Mouse (Mus musculus) common myeloid progenitor, adult 5-6 weeks (primary cell): Measurements from ENCODE around the gene Gm49601. TPM values are rescaled to one million over a fixed set of nuclear protein-coding genes. Genes with fewer than 3 reads are reported as not detected.
A peak's percentile ranks its signal among the peaks of the same experiment; 100 is the strongest.

Source experiments
- ATAC-seq: replicated peaks from 2 replicates; pipeline ENCODE4 v1.8.0; 2016; ENCODE audit warnings: low read depth, mild to moderate bottlenecking, moderate TSS enrichment, inconsistent platforms; ENCODE audit not compliant: poor library complexity, severe bottlenecking
- total RNA-seq: library from RNA; stranded (forward); fragments of 200-1000, 187-1606 nt; gene quantifications from 2 replicates; pipeline ENCODE4 v1.2.3, GENCODE M21; 2017

Gm49601 gene
- total RNA-seq, 1 experiment from 2014 or later, result not detected

GRCm38 (mm10) chr16:18631141-18631540, 4.9 kb upstream of the Gm49601 start:
- ATAC-seq, result no peak

DNA sequence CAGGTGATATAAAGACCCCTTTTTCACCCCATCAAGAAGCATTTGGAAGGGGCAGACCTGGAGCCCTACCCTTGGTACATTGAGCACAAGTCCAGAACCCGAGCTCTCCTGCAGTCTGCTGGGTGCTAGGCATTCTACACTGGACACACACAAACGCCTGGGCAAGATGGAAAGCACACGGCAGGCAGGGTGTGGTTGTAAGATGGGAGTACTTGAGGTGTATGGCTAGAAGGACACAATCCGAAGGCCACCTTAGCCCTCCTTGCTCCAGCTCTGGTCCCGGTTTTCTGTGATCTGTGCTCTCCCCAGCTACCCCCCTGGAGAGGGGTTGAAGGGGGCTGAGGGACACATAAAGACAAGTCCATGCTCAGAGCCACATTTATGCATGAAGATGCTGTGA, 4.1 kb upstream of the Gm49601 start:
- no peak for ATAC-seq

DNA sequence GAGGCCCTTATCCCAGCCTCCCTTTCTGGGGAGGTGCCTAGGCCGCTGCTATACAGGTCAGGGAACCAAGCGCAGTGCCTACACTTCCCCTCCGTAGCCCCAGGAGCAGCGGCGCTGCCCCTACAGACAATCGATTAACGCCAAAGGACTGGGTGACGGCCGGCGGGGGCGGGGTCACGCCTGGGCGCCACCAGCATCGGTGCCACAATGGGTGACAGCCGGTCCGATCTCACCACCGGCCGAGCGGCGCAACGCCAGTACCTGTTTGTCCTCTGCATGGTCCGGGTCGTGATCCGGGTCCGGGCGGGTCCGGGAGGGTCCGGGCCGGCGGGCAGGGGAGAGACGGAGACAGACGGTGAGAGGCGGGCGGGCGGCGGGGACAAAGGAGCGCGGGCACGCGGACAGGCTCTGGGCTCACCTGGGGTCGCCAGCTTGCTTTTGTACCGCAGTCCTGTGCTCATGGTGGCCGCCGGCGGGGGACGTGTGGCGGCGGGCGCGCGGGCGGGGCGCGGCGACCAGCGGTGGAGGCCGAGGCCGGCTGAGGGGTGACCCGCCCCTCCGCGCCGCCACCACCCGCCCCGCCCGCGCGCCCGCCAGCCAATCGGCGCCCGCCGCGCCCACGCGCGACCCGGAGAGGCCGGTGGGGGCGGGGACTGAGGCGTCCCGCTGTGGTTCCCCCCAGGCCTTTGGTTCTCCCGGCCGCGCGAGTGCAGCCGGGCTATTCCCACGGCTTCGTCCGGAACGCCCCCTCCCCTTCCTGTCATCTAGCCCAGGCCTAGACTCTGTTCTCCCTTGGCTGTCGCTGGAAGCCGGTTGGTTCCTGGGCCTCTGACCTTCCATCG, 3.4 kb upstream of the Gm49601 start, which contains the start of gene Sept5:
Gene Sept5 (minus strand): TSS at position 565 of the 842 bp plus-strand sequence.
- ATAC-seq, result 0 out of 2 replicates have a peak, but pooled peaks have one; percentile 12

GRCm38 (mm10) chr16:18628948-18629340, 2.7 kb upstream of the Gm49601 start:
- ATAC-seq, result no peak

DNA sequence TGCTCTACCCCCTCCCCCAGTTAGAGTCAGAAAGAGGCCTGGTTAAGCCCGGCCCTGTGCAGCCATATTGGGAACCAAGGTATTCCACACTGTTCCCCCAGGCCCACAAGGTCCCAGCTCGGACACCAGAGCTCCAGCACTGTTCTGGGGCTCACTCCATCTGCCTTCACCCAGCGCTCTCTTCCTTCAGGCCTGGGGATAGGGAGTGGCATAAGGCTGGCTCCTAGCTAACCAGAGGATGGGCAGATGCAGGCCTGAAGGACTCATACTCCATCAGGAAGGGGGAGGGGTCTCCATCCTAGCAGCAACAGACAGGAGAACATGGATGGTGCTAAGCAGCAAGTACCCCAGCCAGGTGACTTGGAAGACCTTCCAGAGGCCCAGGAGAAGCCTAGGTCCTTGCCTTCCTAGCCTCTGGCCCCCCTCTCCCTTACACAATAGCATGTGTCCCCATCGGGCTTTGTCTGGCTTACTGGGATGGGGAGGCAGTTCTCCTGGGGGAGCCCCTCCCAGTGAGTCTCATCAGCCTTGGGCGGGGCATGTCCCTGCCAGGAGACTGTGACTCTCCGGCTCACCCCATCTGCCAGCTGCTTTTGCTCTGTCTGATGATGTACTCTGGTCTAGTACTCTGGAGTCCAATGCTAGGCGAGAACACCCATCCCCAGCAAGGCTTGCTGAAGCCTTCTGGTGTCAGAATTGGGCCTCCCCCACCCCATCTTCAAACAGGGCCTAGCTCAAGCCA, 2.1 kb upstream of the Gm49601 start:
- ATAC-seq, result no peak

- no peak for ATAC-seq
These were observed 936 bp upstream of the Gm49601 start for GRCm38 (mm10) chr16:18627163-18627562.

- ATAC-seq, result no peak
These were observed 376 bp downstream of the Gm49601 start for GRCm38 (mm10) chr16:18625791-18626311.

DNA sequence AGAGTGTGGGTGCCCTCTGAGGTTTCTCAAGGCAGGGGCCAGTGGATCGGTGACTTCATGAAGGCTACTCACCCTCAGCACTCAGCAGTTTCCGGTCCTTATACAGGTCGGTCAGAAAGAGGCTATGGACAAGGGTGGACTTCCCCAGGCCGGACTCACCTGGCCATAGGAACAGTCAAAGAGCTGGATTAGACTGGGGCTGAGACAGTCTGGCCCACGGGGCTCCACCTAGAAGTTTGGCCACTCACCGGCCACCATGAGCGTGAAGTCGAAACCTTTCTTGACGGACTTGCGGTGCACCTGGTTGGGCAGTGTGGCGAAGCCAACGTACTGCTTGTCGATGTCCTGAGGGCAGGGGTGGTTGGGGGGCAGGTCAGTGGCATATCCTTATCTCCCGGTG, 1.1 kb downstream of the Gm49601 start:
- no peak for ATAC-seq

DNA sequence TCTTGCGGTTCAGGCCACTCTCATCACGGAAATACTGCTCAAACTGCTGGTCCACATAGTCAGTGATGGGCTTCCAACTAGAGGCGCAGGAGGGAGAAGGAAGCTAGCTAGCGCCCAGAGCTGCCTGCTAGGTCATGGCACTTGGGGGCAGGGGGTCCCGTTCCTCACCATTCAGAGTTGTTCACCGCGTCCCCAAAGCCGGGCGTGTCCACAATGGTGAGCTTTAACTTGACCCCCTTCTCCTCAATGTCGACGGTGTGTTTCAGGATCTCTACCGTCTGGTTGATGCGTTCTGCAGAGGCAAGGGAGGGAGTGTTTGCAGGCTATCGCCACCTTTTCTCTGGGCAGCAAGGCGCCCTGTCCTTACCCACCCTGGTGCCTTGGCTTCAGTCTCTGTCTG, 1.6 kb downstream of the Gm49601 start:
- no peak for ATAC-seq

- ATAC-seq, result no peak
These were observed 2.3 kb downstream of the Gm49601 start for GRCm38 (mm10) chr16:18623751-18624540.

GRCm38 (mm10) chr16:18622916-18623750, 3.1 kb downstream of the Gm49601 start:
- ATAC-seq, result 0 out of 2 replicates have a peak, but pooled peaks have one; percentile 8

GRCm38 (mm10) chr16:18622019-18622418, 4.2 kb downstream of the Gm49601 start, which contains the start of gene Gp1bb:
Gene Gp1bb (minus strand): TSS chr16:18622403.
- ATAC-seq, result no peak

DNA sequence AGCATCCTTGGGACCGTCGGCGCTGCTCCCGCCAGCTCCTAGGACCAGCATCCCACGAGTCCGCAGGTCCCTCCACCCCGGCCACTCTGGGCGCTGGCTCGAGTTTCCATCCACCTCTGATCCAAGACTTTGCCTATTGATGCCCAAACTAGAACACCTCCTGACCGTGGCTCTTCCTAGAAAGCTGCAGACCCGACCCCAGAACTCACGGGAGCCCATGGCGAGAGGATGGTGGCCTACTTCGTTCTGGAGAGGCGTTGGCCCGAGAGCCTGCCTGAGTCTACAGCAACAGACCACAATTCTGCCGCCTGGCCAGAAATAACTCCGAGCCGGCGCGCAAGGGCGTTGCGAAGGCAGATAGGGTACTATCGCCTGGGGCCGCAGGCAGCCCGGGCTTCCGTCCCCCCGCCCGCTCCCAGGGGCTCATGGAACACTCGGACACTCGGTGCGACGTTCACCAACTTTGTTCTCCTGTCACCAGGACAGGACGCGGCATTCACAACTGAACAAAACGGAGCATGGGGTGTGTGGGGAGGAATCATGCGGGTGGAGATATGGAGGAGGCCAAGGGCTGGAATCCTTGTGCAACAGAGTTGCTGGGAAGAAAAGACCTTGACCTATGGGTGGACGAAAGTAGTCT, 4.7 kb downstream of the Gm49601 start:
- ATAC-seq, result peak; percentile 40

DNA sequence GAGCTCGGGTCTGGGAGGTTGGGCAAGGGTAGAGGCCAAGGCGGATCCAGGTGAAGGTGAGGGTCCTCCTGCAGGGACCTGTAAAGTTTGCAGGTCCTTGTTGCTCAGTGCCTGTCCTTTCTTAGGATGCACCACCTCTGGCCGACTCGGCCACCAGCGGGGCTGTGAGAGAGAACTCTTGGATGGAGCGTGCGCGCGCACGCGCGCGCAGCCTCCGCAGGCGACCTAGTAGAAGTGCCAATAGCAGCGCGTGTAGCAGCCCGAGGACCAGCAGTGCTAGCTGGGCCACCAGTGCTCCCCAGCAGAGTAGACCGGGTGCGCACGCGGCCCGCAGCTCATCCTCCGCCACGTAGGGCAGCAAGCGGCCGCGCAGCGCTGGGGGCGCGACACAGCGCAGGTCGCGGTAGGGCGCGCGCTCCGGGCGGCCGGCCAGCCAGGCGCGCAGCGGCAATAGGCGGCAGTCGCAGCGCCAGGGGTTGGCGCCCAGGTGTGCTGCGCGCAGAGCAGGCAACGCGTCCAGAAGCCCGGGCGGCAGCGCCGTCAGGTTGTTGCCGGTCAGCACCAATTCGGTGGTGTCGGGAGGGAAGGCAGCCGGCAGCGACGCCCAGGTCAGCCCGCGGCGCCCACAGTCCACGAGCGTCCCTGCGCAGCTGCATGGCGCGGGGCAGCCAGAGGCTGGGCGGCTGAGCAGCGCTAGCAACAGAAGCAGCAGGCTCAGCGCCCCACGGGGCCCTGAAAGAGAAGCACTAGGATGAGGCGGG, 5.4 kb downstream of the Gm49601 start:
- ATAC-seq, result no peak

DNA sequence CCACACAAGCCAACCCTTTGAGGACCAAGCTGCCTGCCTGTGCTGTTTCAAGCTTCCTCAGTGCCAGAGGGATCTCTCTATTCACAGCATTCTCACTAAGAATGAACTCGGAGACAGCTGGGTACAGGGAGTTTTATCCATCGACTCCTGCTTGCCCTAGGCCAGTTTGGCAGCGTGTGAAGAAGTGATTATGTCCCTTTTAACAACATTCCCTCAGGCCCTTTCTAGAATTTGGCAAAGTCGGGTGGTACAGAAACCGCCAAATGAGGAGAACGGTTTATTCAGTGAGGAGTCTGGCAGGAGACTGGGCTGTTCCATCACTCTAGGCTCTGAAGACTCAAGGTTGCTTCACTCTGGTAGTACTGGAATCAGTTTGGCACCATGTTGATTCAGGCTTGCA, 6.0 kb downstream of the Gm49601 start:
- no peak for ATAC-seq

- ATAC-seq, result no peak
These were observed 7.1 kb downstream of the Gm49601 start for GRCm38 (mm10) chr16:18619110-18619509.

GRCm38 (mm10) chr16:18618297-18618696, 7.9 kb downstream of the Gm49601 start:
- no peak for ATAC-seq
